In genomic region chr15:99812097-99812496, GRCm38 (mm10) we compare ENCODE assay signal across 22 mouse cellular contexts. TPM values are rescaled to one million over a fixed set of nuclear protein-coding genes. Genes with fewer than 3 reads are reported as not detected.
DNase-seq lines count a peak whose midpoint lies in the region; ATAC-seq lines count a peak whose summit lies in the region.
"Had no signal": no experiment of that assay in that cellular context is flagged by ENCODE, and none has a peak within 500 bp of the region (broad histone marks: within the 10 kb centered on the region; RNA-seq: fewer than 3 reads in every experiment).

No protein-coding gene starts in this region.

- H3K4me1 ChIP-seq in limb, embryonic 11.5 days (ENCODE audit: control insufficient read depth, insufficient read depth, low read length), result peaks cover 5% of the 10 kb centered on the region; the same call in 1 of the 2 replicates
- peaks cover 40% of the 10 kb centered on the region for H3K4me1 ChIP-seq in limb, embryonic 10.5 days
- peaks cover 39% of the 10 kb centered on the region for H3K4me1 ChIP-seq in embryonic facial prominence, embryonic 10.5 days
- peaks cover 48% of the 10 kb centered on the region for H3K4me1 ChIP-seq in limb, embryonic 13.5 days
- peaks cover 18% of the 10 kb centered on the region for H3K4me1 ChIP-seq in heart, embryonic 12.5 days (replicated peaks)
- H3K4me1 ChIP-seq: liver, embryonic 15.5 days had no signal

- H3K9me3 ChIP-seq in limb, embryonic 11.5 days (ENCODE audit: control insufficient read depth, low read length), result peaks cover 2% of the 10 kb centered on the region; the same call in 1 of the 2 replicates
- no peaks in the 10 kb centered on the region for H3K9me3 ChIP-seq in limb, embryonic 10.5 days (replicated peaks)
- peaks cover 12% of the 10 kb centered on the region; the same call in 1 of the 2 replicates for H3K9me3 ChIP-seq in embryonic facial prominence, embryonic 10.5 days
- H3K9me3 ChIP-seq in limb, embryonic 13.5 days, result 0 out of 2 replicates have a peak, but pooled peaks cover 3% of the 10 kb centered on the region
- no peaks in the 10 kb centered on the region; the same call in 1 of the 2 replicates for H3K9me3 ChIP-seq in heart, embryonic 12.5 days (replicated peaks)
- H3K9me3 ChIP-seq: heart, embryonic 13.5 days; kidney, embryonic 15.5 days; liver, embryonic 15.5 days; midbrain, embryonic 15.5 days; stomach, embryonic 15.5 days had no signal

- H3K36me3 ChIP-seq in limb, embryonic 11.5 days (ENCODE audit: control insufficient read depth, insufficient read depth, low read length), result peaks cover 3% of the 10 kb centered on the region; the same call in 1 of the 2 replicates
- peaks cover 80% of the 10 kb centered on the region for H3K36me3 ChIP-seq in limb, embryonic 10.5 days
- peaks cover 74% of the 10 kb centered on the region for H3K36me3 ChIP-seq in embryonic facial prominence, embryonic 10.5 days (replicated peaks)
- peaks cover 45% of the 10 kb centered on the region for H3K36me3 ChIP-seq in limb, embryonic 13.5 days
- H3K36me3 ChIP-seq in heart, embryonic 12.5 days, result peaks cover 28% of the 10 kb centered on the region
- H3K36me3 ChIP-seq: midbrain, embryonic 15.5 days had no signal

- no peak for DNase-seq in limb, embryonic 11.5 days (ENCODE audit: low spot score)
- DNase-seq in limb, embryonic 10.5 days (ENCODE audit: low spot score), result no peak
- no peak for DNase-seq in embryonic facial prominence, embryonic 10.5 days (ENCODE audit: low spot score)
- no peak for DNase-seq in Muller cell, postnatal 12 days (ENCODE audit: inconsistent ontology term)
- no peak for DNase-seq in layer of hippocampus, postnatal 25 days (ENCODE audit: extremely low spot score in 1 of 2, low spot score in 1 of 2)
- DNase-seq: adrenal gland, postnatal 14 days; cerebellum, adult 9-11 months; gastrocnemius, postnatal 36 days; heart, postnatal 4 days; layer of hippocampus, postnatal 36 days; lung, postnatal 14 days had no signal

- no peak overlapping the region for H3K27ac ChIP-seq in limb, embryonic 11.5 days (replicated peaks; ENCODE audit: low read depth, low read length)
- no peak overlapping the region for H3K27ac ChIP-seq in limb, embryonic 10.5 days
- 0 out of 2 replicates have a peak overlapping the region, but pooled peaks have one; percentile 24 for H3K27ac ChIP-seq in embryonic facial prominence, embryonic 10.5 days (replicated peaks)
- H3K27ac ChIP-seq in limb, embryonic 13.5 days, result peak overlapping the region; percentile 63
- no peak overlapping the region for H3K27ac ChIP-seq in heart, embryonic 12.5 days (ENCODE audit: poor library complexity, severe bottlenecking)
- H3K27ac ChIP-seq: heart, embryonic 13.5 days; kidney, embryonic 15.5 days; limb, embryonic 12.5 days; liver, embryonic 15.5 days; midbrain, embryonic 15.5 days; stomach, embryonic 15.5 days had no signal

- 71% methylated on average over 7 of the region's 7 CpGs for WGBS in limb, embryonic 11.5 days
- 73% methylated on average over 7 of the region's 7 CpGs for WGBS in limb, embryonic 10.5 days
- 64% methylated on average over 7 of the region's 7 CpGs for WGBS in embryonic facial prominence, embryonic 10.5 days
- 48% methylated on average over 7 of the region's 7 CpGs for WGBS in limb, embryonic 13.5 days
- WGBS in heart, embryonic 12.5 days, result 70% methylated on average over 7 of the region's 7 CpGs

- no peak overlapping the region for H3K4me2 ChIP-seq in limb, embryonic 11.5 days (ENCODE audit: low read depth, severe bottlenecking)
- no peak overlapping the region for H3K4me2 ChIP-seq in limb, embryonic 13.5 days (replicated peaks)
- H3K4me2 ChIP-seq in heart, embryonic 12.5 days, result no peak overlapping the region
- H3K4me2 ChIP-seq: heart, embryonic 13.5 days; kidney, embryonic 15.5 days; limb, embryonic 12.5 days; liver, embryonic 15.5 days; midbrain, embryonic 15.5 days; stomach, embryonic 15.5 days had no signal

- peak overlapping the region; percentile 9; the same call in 1 of the 2 replicates for H3K9ac ChIP-seq in limb, embryonic 11.5 days (ENCODE audit: low read length)
- peak overlapping the region; percentile 35; the same call in 1 of the 2 replicates for H3K9ac ChIP-seq in limb, embryonic 13.5 days
- H3K9ac ChIP-seq in heart, embryonic 12.5 days, result no peak overlapping the region
- H3K9ac ChIP-seq: heart, embryonic 13.5 days; kidney, embryonic 15.5 days; limb, embryonic 12.5 days; liver, embryonic 15.5 days; midbrain, embryonic 15.5 days; stomach, embryonic 15.5 days had no signal

- ATAC-seq in limb, embryonic 11.5 days (ENCODE audit: insufficient number of reproducible peaks, low FRiP score, low TSS enrichment, low read depth), result no peak
- ATAC-seq in limb, embryonic 13.5 days (ENCODE audit: low FRiP score, low read depth), result no peak
- no peak for ATAC-seq in heart, embryonic 12.5 days (ENCODE audit: insufficient number of reproducible peaks, low FRiP score)
- ATAC-seq: activated CD4-positive, CD25-positive, alpha-beta regulatory T cell, adult 4 months; hindbrain, embryonic 16.5 days; midbrain, embryonic 15.5 days had no signal

- H3K27me3 ChIP-seq in limb, embryonic 11.5 days (ENCODE audit: control insufficient read depth, insufficient read depth, low read length), result no peaks in the 10 kb centered on the region
- no peaks in the 10 kb centered on the region for H3K27me3 ChIP-seq in limb, embryonic 10.5 days (ENCODE audit: low read depth, poor library complexity, severe bottlenecking)
- H3K27me3 ChIP-seq in embryonic facial prominence, embryonic 10.5 days (replicated peaks; ENCODE audit: low read depth, poor library complexity, severe bottlenecking), result no peaks in the 10 kb centered on the region
- no peaks in the 10 kb centered on the region for H3K27me3 ChIP-seq in limb, embryonic 13.5 days
- H3K27me3 ChIP-seq in heart, embryonic 12.5 days (replicated peaks), result no peaks in the 10 kb centered on the region
- H3K27me3 ChIP-seq: heart, embryonic 13.5 days; kidney, embryonic 15.5 days; limb, embryonic 12.5 days; liver, embryonic 15.5 days; midbrain, embryonic 15.5 days; stomach, embryonic 15.5 days had no signal

- H3K4me3 ChIP-seq in limb, embryonic 11.5 days (ENCODE audit: low read depth, low read length), result no peak overlapping the region
- H3K4me3 ChIP-seq in limb, embryonic 10.5 days, result no peak overlapping the region
- no peak overlapping the region for H3K4me3 ChIP-seq in embryonic facial prominence, embryonic 10.5 days
- no peak overlapping the region for H3K4me3 ChIP-seq in limb, embryonic 13.5 days
- no peak overlapping the region for H3K4me3 ChIP-seq in heart, embryonic 12.5 days
- H3K4me3 ChIP-seq: heart, embryonic 13.5 days; kidney, embryonic 15.5 days; limb, embryonic 12.5 days; liver, embryonic 15.5 days; megakaryocyte, embryonic 14.5 days; midbrain, embryonic 15.5 days; stomach, embryonic 15.5 days had no signal

RNA-seq across cellular contexts. Expression of gene Cers5, which starts 39.4 kb away (rescaled TPM):
- 70.9 and 75.3 TPM in 2 replicates for polyA plus RNA-seq in limb, embryonic 11.5 days (2014; fragmentation: Nextera tagmentation; extraction: Ambion mirVana)
- polyA plus RNA-seq in limb, embryonic 10.5 days (2016; fragmentation: Nextera tagmentation; extraction: Ambion mirVana), result 68.2 and 75.6 TPM in 2 replicates
- polyA plus RNA-seq in embryonic facial prominence, embryonic 10.5 days (2016; fragmentation: Nextera tagmentation; extraction: Ambion mirVana), result 60.2 and 63.8 TPM in 2 replicates
- polyA plus RNA-seq in limb, embryonic 13.5 days (2015; fragmentation: Nextera tagmentation; extraction: Ambion mirVana), result 80.6 and 85.0 TPM in 2 replicates
- polyA plus RNA-seq in heart, embryonic 12.5 days (2016; fragmentation: Nextera tagmentation; extraction: Ambion mirVana), result 53.9 and 55.4 TPM in 2 replicates
- total RNA-seq in layer of hippocampus, postnatal 25 days (2021), result 10 to 100 TPM; 29.0 to 34.0 TPM

Comparison
In these comparisons a context has a peak if more than half of its experiments do, and no peak if none do; other contexts are left out.
1. H3K27ac ChIP-seq: peak in embryonic facial prominence, embryonic 10.5 days (single experiment) and limb, embryonic 13.5 days (single experiment); none in limb, embryonic 11.5 days (single experiment), limb, embryonic 10.5 days (single experiment) and heart, embryonic 12.5 days (single experiment).